Mouse (Mus musculus): ENCODE measurements around the gene Usp6nl. TPM values are rescaled to one million over a fixed set of nuclear protein-coding genes. Genes with fewer than 3 reads are reported as not detected.

Usp6nl gene
- polyA plus RNA-seq (2012; rRNA removed), result 11.9 and 12.6 TPM in 2 replicates

GRCm38 (mm10) chr2:6322376-6322901 is at the start of gene Usp6nl:
Gene Usp6nl (plus strand): TSS chr2:6322667.

Other genes starting within 250 kb of the Usp6nl start
- gene Proser2, start 192.5 kb upstream of the Usp6nl start, polyA plus RNA-seq (2012; rRNA removed), result 2.9 and 3.3 TPM in 2 replicates
- gene Echdc3, start 109.6 kb upstream of the Usp6nl start, polyA plus RNA-seq (2012; rRNA removed), result 0.73 and 1.2 TPM in 2 replicates